Mouse (Mus musculus): ENCODE measurements around the gene Auts2. TPM values are rescaled to one million over a fixed set of nuclear protein-coding genes. Genes with fewer than 3 reads are reported as not detected.

Auts2 gene
- polyA plus RNA-seq, 1 experiment from 2014 or later, result 30.4 TPM

DNA sequence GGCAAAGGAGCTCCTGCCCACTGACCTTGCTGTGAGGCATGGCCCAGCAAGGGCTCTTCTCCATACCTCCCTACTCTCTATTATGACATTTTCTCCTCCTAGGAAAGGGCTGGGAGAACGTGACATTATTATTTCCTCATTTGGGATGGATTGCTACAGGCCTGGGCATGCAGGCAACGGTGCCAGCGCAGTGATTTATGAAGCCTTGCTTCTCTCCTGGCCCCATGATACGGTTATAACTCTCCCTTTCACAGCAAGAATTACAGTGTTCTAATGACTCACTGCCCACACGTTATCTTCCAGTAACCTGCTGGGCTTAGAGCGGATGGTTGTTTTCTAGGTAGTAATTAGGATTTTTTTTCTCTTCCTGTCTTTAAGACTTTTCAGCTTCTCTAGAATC lies 977.1 kb downstream of the Auts2 start:
- Histone ChIP-seq H3K4me3 (ENCODE audit: low read depth, low read length) (no peak overlapping the region), H3K27ac (ENCODE audit: low read depth) (no peak overlapping the region), H3K9me3 (ENCODE audit: control insufficient read depth, low read length) (no peaks in the 10 kb centered on the region), H3K27me3 (replicated peaks; ENCODE audit: control insufficient read depth, insufficient read depth, low read length) (no peaks in the 10 kb centered on the region), H3K36me3 (ENCODE audit: control insufficient read depth, insufficient read depth, low read length) (no peaks in the 10 kb centered on the region), H3K9ac (ENCODE audit: low read length) (no peak overlapping the region), H3K4me1 (replicated peaks; ENCODE audit: control insufficient read depth, insufficient read depth, low read length) (no peaks in the 10 kb centered on the region), H3K4me2 (ENCODE audit: low read length) (no peak overlapping the region)
- ATAC-seq (replicated peaks; ENCODE audit: low FRiP score, low TSS enrichment, low read depth), result no peak
- 60% methylated on average over 6 of the region's 6 CpGs for WGBS
- no peak for DNase-seq (ENCODE audit: low spot score)

DNA sequence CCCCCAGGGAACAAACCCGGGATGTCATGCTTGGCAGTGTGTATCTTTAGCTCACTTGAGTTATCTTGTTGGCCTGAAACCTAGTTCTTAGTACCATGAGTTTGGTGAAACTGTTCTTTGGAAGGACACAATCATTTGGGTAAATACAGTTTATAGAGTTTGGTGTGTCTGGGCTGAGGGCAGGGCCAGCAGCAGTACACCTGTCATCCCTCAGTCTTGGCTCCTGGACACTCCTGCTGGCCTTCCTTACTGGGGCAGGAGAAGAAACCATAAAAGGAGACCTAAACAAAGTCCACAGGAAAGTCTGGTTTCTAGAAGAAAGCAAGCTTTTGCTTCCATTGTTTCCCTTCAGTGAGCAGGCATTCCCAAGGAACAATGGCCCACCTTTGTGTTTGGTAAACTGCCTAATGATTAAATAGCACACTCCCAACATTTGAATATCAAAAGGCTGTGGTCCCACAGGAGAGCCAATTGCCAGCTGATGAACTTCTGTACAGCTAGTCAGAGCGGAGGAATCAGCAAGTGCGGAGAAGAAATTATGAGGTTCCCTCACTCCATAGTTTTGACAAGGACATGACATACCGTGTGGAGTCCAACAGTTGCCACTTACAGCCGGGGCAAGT lies 979.4 kb downstream of the Auts2 start:
- Histone ChIP-seq H3K4me1 (replicated peaks; ENCODE audit: control insufficient read depth, insufficient read depth, low read length) (no peaks in the 10 kb centered on the region), H3K36me3 (ENCODE audit: control insufficient read depth, insufficient read depth, low read length) (no peaks in the 10 kb centered on the region), H3K4me3 (ENCODE audit: low read depth, low read length) (no peak overlapping the region), H3K27me3 (replicated peaks; ENCODE audit: control insufficient read depth, insufficient read depth, low read length) (no peaks in the 10 kb centered on the region), H3K9me3 (ENCODE audit: control insufficient read depth, low read length) (no peaks in the 10 kb centered on the region), H3K4me2 (ENCODE audit: low read length) (no peak overlapping the region), H3K9ac (ENCODE audit: low read length) (no peak overlapping the region), H3K27ac (ENCODE audit: low read depth) (no peak overlapping the region)
- 86% methylated on average over 5 of the region's 5 CpGs for WGBS
- ATAC-seq (replicated peaks; ENCODE audit: low FRiP score, low TSS enrichment, low read depth) (no peak), DNase-seq (ENCODE audit: low spot score) (no peak)

GRCm38 (mm10) chr5:131560773-131561560 lies 982.2 kb downstream of the Auts2 start:
- no peaks in the 10 kb centered on the region for H3K36me3 ChIP-seq (ENCODE audit: control insufficient read depth, insufficient read depth, low read length)
- no peaks in the 10 kb centered on the region for H3K9me3 ChIP-seq (ENCODE audit: control insufficient read depth, low read length)
- ATAC-seq (replicated peaks; ENCODE audit: low FRiP score, low TSS enrichment, low read depth) (no peak), DNase-seq (ENCODE audit: low spot score) (no peak)
- no peak overlapping the region for H3K4me3 ChIP-seq (ENCODE audit: low read depth, low read length)
- no peak overlapping the region for H3K27ac ChIP-seq (ENCODE audit: low read depth)
- H3K4me1 ChIP-seq (replicated peaks; ENCODE audit: control insufficient read depth, insufficient read depth, low read length), result no peaks in the 10 kb centered on the region
- no peak overlapping the region for H3K4me2 ChIP-seq (ENCODE audit: low read length)
- 79% methylated on average over 5 of the region's 5 CpGs for WGBS
- H3K9ac ChIP-seq (ENCODE audit: low read length), result no peak overlapping the region
- no peaks in the 10 kb centered on the region for H3K27me3 ChIP-seq (replicated peaks; ENCODE audit: control insufficient read depth, insufficient read depth, low read length)

GRCm38 (mm10) chr5:131558403-131559174 lies 984.6 kb downstream of the Auts2 start:
- Histone ChIP-seq H3K36me3 (ENCODE audit: control insufficient read depth, insufficient read depth, low read length) (no peaks in the 10 kb centered on the region), H3K4me3 (ENCODE audit: low read depth, low read length) (no peak overlapping the region), H3K27me3 (replicated peaks; ENCODE audit: control insufficient read depth, insufficient read depth, low read length) (no peaks in the 10 kb centered on the region), H3K27ac (ENCODE audit: low read depth) (no peak overlapping the region), H3K9ac (ENCODE audit: low read length) (no peak overlapping the region), H3K9me3 (ENCODE audit: control insufficient read depth, low read length) (no peaks in the 10 kb centered on the region), H3K4me2 (ENCODE audit: low read length) (no peak overlapping the region), H3K4me1 (replicated peaks; ENCODE audit: control insufficient read depth, insufficient read depth, low read length) (no peaks in the 10 kb centered on the region)
- no peak for ATAC-seq (replicated peaks; ENCODE audit: low FRiP score, low TSS enrichment, low read depth)
- 35% methylated on average over 8 of the region's 8 CpGs for WGBS
- no peak for DNase-seq (ENCODE audit: low spot score)

DNA sequence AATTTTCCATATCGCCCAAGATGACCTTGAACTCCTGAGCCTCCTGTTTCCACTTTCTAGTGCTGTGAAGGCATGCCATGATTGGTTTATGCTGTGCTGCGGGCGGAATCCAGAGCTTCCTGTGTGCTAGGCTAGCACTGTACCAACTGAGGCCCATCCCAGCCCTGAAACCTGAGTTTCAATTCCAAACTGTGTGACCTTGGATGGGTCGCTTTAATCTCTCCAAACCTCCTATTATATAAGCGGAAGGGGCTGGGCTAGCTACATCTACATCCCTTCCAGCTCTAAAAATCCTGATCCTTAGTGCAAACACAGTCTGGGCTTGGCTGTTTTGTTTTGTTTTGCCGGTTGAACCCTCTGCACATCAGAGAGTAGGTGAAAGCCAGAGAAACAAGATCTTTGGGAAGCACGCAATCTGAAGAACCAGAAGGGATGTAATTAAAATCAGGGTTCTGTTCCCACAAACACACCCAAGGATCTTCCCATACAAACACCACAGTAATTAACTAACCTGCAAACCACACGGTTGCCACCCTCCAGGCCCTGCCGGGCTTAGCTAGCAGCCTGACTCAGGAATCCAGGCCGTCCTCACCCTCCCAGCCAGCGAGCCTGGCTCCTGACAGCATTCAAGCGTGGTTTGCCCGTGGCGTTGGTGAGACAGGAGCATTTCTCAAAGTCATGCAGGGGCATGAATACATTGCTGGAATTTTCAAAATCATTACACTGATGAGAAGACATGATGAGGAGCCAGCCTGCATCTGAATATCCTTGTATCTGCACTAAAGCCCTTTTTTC lies 985.4 kb downstream of the Auts2 start:
- H3K36me3 ChIP-seq (ENCODE audit: control insufficient read depth, insufficient read depth, low read length), result no peaks in the 10 kb centered on the region
- no peak overlapping the region for H3K9ac ChIP-seq (ENCODE audit: low read length)
- ATAC-seq (replicated peaks; ENCODE audit: low FRiP score, low TSS enrichment, low read depth), result no peak
- H3K4me2 ChIP-seq (ENCODE audit: low read length), result no peak overlapping the region
- no peaks in the 10 kb centered on the region for H3K27me3 ChIP-seq (replicated peaks; ENCODE audit: control insufficient read depth, insufficient read depth, low read length)
- WGBS, result 72% methylated on average over 14 of the region's 14 CpGs
- no peaks in the 10 kb centered on the region for H3K9me3 ChIP-seq (ENCODE audit: control insufficient read depth, low read length)
- H3K27ac ChIP-seq (ENCODE audit: low read depth), result no peak overlapping the region
- H3K4me1 ChIP-seq (replicated peaks; ENCODE audit: control insufficient read depth, insufficient read depth, low read length), result no peaks in the 10 kb centered on the region
- DNase-seq (ENCODE audit: low spot score), result no peak
- H3K4me3 ChIP-seq (ENCODE audit: low read depth, low read length), result no peak overlapping the region

DNA sequence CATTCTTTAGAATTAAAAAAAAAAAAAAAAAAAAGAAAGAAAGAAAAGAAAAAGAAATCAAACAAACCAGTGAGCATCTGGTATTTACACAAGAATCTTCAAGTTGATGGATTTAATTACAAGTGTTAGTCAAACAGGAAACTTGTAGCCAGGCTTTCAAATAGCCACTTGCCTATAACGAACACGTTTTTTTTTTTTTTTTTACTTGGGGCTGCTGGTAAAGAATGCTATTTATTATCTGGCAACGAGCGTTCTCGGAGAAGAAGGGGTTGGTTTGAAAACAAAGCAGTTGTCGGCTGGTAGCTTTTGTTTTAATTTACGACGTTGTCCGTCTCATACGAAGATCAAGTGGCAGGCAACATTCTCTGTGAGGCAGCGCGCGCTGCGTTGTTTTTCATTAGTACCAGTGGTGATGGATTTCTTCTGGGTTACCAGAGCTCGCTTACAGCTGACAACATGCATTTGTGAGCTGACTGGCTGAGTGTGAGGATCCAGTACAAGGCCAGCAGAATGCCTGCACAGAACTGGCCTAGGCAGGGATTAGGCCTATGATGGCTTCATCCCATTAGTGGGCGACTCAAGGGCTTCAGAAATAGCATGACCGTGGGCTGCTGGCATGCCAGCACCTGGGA lies 994.1 kb downstream of the Auts2 start:
- 17% methylated on average over 17 of the region's 17 CpGs for WGBS
- ATAC-seq (replicated peaks; ENCODE audit: low FRiP score, low TSS enrichment, low read depth) (no peak), DNase-seq (ENCODE audit: low spot score) (no peak)

DNA sequence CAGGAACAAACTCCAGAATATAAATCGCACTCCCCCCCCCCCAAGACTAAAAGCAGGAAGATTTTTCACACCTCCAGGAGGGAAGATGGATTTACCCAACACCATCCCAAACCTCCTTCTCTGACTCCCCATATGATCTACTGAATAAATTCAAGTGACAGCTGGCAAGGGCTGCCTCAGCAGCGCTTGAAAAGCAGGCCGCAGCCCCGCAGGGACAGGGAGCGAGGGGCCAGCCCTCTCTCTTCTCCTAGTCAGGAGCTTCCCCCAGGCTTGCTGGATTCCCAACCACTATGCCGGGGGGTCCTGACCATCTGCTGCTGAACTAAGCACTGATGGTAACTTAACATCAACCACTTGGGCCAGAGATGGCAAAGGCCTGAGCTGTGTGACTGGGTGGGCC lies 995.2 kb downstream of the Auts2 start:
- no peak for ATAC-seq (replicated peaks; ENCODE audit: low FRiP score, low TSS enrichment, low read depth)
- Histone ChIP-seq H3K4me1 (replicated peaks; ENCODE audit: control insufficient read depth, insufficient read depth, low read length) (no peaks in the 10 kb centered on the region), H3K27ac (ENCODE audit: low read depth) (no peak overlapping the region), H3K4me2 (ENCODE audit: low read length) (no peak overlapping the region), H3K4me3 (ENCODE audit: low read depth, low read length) (no peak overlapping the region), H3K27me3 (replicated peaks; ENCODE audit: control insufficient read depth, insufficient read depth, low read length) (no peaks in the 10 kb centered on the region), H3K9me3 (ENCODE audit: control insufficient read depth, low read length) (no peaks in the 10 kb centered on the region), H3K36me3 (ENCODE audit: control insufficient read depth, insufficient read depth, low read length) (no peaks in the 10 kb centered on the region), H3K9ac (ENCODE audit: low read length) (no peak overlapping the region)
- 88% methylated on average over 6 of the region's 6 CpGs for WGBS
- no peak for DNase-seq (ENCODE audit: low spot score)

More for the DNA sequence above, 994.1 kb downstream of the Auts2 start:
- no peak overlapping the region for H3K4me3 ChIP-seq (ENCODE audit: low read depth, low read length)
- no peaks in the 10 kb centered on the region for H3K27me3 ChIP-seq (replicated peaks; ENCODE audit: control insufficient read depth, insufficient read depth, low read length)
- H3K36me3 ChIP-seq (ENCODE audit: control insufficient read depth, insufficient read depth, low read length), result no peaks in the 10 kb centered on the region
- no peaks in the 10 kb centered on the region for H3K9me3 ChIP-seq (ENCODE audit: control insufficient read depth, low read length)
- peak overlapping the region; percentile 14; the same call in 1 of the 2 replicates for H3K4me2 ChIP-seq (ENCODE audit: low read length)
- H3K4me1 ChIP-seq (replicated peaks; ENCODE audit: control insufficient read depth, insufficient read depth, low read length), result no peaks in the 10 kb centered on the region
- H3K9ac ChIP-seq (ENCODE audit: low read length), result no peak overlapping the region
- H3K27ac ChIP-seq (ENCODE audit: low read depth), result no peak overlapping the region

DNA sequence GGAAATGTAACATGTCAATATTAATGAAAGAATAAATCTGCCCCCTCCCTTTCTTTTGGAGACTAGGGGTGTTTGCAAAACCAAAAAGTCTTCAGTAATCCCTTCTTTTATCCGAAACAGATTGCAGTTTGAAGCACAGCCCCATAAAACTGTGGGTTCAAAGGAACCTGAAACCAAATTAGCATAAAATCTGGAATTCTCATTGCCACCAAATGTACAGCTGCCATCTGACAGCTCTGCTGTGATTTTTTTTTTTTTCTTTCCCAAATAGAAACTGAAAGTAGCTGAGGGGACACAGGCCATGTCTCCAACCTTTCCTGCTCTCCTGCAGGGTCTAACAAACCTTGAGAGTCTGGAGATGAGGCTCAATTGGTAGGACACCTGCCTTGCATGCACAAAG lies 996.7 kb downstream of the Auts2 start:
- H3K4me1 ChIP-seq (replicated peaks; ENCODE audit: control insufficient read depth, insufficient read depth, low read length), result no peaks in the 10 kb centered on the region
- H3K9ac ChIP-seq (ENCODE audit: low read length), result no peak overlapping the region
- no peaks in the 10 kb centered on the region for H3K36me3 ChIP-seq (ENCODE audit: control insufficient read depth, insufficient read depth, low read length)
- H3K4me2 ChIP-seq (ENCODE audit: low read length), result no peak overlapping the region
- H3K27me3 ChIP-seq (replicated peaks; ENCODE audit: control insufficient read depth, insufficient read depth, low read length), result no peaks in the 10 kb centered on the region
- no peak overlapping the region for H3K4me3 ChIP-seq (ENCODE audit: low read depth, low read length)
- DNase-seq (ENCODE audit: low spot score), result no peak
- 80% methylated on average over 1 of the region's 1 CpGs for WGBS
- H3K27ac ChIP-seq (ENCODE audit: low read depth), result no peak overlapping the region
- ATAC-seq (replicated peaks; ENCODE audit: low FRiP score, low TSS enrichment, low read depth), result no peak
- H3K9me3 ChIP-seq (ENCODE audit: control insufficient read depth, low read length), result no peaks in the 10 kb centered on the region
